Mouse (Mus musculus) urinary bladder, adult 18-20 months (tissue): ENCODE measurements at regions not wholly inside any gene's neighbourhood (a gene's known extent, or its start where the extent isn't known, plus 50 kb on each side); places are given as distances from the start of the nearest gene placed in this dataset.
A peak's percentile ranks its signal among the peaks of the same experiment; 100 is the strongest.

Experiments
- DNase-seq, 2 experiments: peaks; one replicate each; pipeline ENCODE4 v3.0.0; 2022; ENCODE audit warnings: low spot score in 2 of 2, mixed read lengths in 2 of 2

DNA sequence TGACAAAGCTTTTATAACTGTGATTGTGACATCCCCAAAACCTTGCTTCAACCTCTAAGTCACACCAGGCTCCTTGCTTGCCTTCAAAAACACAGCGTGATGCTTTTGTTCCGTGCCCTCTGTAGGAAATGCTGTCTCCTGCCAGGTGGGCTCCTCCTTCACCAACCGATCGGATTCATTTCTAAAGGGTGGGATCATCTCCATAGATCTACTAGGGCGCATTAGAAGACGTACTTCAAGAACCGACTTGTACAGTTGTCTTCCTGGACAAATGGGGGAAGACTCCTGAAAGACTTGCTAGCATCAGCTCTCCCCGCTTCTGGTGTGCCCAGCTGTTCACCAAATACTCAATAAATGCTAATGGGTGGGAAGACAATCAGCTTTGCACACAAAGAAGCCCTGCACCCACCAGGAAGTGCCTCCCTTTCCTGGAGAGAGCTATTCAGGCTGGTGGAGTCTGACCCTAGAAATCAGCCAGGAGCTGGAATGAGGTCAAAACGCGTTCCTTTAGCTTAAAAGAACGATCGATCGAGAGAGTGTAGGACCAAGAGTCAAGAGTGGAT lies 53.0 kb downstream of the Hoxa1 start:
- no peak for DNase-seq

DNA sequence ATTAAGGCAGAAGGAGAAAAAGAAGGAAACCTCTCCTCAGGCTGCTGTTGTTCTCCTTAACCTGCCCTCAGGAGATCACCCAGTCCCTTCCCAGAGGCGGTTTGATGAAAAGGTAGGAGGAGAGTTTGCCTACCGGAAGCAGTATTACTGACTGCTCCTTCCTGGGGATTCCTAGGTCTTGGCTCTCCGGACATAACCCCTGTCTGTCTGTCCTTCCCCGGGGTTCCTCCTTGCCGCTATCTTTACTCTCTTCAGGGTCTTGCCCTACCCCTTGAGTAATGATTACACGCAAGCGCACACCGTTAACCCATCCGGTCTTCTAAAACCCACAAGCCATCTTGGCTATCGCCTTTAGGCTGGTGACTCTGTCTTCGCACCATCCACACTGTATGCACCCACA lies 54.0 kb downstream of the Hoxa1 start:
- DNase-seq, result no peak

DNA sequence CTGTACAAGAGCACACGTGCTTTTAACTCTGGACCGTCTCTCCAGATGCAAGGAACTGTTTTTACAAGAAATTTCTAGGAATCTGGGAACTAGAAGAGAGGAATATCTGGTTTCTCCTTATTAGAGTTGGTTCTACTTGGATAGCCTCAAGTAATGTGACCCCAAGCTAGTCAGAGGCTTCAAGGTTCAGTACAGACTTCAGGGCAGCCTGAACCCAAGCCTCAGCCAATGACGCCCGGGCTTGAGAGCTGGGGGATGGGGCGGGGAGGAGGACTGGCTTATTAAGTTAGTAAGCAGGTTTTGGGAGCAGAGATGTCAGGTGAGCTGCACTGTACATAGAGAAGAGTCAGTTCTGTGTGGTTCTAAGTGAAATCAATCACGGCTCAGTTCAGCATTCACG lies 54.5 kb downstream of the Hoxa1 start:
- no peak for DNase-seq

DNA sequence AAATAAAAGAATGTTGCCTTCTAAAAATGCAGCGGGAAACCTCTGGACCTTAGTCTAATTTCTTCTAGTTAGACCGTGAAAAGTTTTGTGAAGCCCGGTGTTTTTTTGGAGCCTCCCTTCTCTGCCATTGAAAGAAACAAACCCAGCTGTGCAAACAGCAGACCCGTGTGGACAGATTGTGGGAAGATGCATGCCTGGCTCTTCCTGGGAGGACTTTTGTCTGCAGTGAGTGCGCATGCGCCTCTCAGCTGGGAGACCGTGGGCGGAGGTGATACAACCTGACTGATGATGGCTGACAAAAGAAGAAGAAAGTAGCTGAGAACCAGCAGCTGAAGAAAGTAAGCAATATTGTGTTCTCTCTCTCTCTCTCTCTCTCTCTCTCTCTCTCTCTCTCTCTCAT lies 55.4 kb downstream of the Hoxa1 start:
- no peak for DNase-seq

DNA sequence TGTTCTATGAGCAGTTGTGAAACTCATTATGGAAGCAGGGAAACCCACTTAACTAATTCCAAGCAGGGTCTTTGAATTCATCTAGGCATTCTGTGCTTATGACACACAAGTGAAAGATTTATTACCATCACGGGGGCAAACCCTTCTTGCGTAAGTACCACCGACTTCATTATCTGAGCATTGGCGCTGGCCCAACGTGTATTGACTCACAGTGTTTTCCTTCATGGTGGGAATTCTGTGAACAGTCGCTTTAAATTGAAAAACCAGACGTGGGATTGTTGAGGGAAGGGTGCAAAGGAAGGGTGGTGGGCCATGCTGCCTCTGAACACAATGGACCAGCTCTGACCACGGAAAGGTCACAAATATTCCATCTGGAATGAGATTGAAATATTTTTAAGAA lies 55.9 kb downstream of the Hoxa1 start:
- DNase-seq, result no peak

DNA sequence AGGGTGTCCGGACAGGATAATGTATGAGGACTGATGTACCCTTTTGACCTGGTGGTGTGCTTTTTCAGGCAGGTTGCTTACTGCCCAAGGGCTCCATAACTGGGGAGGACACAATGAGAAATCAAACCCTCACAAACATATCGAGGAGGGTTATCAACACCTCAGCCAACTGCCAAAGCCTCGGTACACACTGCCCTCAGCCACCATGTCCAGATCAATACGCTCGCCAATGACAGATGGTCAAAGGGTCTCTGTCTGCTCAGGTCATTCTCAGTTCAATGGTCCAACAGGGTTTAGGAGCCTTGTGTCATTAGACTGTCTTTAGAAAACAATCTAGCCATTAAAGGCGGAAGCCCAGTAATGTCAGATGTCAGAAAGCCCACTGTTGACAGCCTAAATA lies 56.9 kb downstream of the Hoxa1 start:
- DNase-seq, result no peak

DNA sequence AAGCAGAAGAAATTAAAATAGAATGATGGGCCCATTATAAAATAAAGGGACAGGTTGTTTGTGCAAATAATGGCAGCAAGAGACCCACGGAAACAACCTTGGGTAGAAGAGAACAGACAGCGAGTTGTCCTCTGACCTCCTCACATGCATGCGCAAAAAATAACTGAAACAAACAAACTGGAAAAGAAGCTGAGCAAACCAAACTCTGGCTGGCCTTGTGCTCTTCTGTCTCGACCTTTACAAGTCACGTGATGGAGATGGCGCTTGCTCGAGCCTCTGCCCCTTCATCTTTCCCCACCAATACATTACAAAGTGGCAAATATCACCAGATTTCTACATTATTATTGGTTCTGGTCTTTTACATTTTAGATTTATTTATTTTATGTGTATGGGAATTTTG lies 59.3 kb downstream of the Hoxa1 start:
- DNase-seq, result no peak

DNA sequence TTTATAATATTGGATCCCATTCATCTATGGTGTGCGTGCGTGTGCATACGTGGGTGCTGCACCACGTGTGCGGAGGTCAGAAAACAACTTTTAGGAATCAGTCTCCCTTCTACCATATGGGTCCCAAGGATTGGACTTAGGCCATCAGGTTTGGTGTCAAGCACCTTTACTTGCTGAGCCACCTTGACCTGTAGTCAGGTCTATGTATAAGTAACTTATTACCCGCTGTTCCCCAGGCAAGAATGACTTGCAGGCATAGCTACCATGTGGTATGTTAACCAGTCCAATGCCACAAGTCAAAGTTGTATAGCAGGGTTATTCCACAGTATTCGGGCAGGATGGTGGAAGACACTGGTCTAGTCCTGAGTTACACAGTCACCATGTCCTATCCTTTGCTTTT lies 62.5 kb downstream of the Hoxa1 start:
- no peak for DNase-seq

DNA sequence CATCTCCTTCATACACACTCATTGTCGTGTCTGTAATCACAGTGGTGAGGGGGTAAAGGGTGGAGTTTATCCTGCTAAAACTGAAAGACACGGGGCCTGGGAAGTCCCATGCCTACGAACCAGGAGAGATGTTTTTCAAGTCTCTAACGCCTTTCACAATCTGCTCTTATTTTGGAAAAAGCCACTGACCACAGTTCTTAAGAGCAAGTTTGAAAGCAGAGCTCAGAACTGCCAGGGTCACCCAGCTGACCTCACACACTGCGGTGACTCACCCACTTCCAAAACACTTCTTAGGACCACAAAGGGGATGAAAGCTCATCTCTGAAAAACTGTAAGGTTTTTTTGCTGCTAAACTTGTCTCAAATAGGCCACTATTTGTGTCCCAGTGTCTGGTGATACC lies 66.7 kb downstream of the Hoxa1 start:
- no peak for DNase-seq

DNA sequence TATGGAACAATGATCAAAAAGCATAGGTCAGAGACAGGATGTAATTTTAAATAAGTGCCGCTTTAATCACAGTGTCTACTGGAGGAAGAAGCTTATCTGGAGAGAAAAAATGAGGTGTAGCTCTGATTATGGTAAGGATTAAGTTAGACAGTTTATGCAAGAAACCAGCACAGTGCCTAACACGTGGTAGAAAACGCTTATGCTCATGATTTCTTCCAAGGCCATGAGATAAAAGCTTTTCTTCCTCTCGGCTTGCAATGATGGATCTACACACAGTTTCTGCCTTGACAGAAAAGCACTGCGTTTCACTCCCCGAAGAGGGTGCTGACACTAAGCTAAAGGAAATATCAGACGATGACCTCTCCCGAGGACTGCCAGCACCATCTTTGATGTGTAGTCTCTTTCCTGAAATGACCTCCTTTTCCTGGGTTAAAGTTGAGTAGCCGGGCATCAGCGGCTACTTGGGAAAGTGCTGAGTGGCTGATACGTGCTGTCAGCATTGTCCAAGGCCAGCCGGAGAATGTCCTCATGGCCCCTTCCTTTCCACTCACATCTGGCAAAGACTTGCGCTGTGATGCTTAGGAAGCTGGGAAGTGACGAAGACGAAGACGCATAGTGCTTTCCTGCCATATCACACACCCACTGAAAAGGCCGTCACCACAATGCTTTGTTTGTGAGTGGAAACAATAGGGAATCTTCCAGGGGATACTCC lies 72.0 kb downstream of the Hoxa1 start:
- no peak for DNase-seq

DNA sequence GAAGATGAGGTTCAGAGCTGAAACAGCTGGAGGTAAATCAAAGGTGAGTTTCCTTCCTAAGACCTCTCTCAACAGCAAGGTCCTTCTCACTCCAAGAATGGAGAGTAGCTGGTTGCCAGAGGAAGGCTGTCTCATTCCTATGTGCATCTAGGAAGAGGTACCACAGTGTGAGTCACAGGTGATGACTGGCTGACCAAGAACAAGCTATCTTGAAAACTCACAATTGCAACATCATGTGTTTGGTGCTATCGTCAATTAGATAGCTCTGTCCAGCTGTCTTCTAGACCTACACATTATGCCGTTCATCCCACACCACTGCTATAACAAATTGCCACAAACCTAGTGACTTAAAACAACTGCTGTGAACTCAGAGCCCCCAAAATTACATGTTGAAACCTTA lies 72.3 kb upstream of the Skap2 start:
- no peak for DNase-seq

DNA sequence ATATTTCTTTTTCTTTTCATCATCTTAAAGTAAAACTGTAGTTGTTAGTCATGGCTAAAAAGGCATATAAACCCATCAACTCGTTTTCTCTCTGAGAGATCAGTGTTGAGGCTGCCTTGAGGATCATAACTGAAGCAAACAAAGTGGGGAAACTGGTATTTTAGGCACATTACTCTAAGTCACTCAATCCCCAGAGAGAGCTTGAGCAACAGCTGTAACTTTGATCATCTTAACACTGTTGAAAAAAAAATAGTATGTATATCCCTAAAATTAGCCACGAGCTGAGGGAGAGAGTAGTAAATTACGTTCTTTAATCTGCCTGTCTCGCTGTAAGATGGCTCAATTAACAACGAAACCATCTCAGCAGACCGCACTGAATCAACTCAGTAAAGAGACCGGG lies 67.2 kb upstream of the Skap2 start:
- DNase-seq, result no peak

DNA sequence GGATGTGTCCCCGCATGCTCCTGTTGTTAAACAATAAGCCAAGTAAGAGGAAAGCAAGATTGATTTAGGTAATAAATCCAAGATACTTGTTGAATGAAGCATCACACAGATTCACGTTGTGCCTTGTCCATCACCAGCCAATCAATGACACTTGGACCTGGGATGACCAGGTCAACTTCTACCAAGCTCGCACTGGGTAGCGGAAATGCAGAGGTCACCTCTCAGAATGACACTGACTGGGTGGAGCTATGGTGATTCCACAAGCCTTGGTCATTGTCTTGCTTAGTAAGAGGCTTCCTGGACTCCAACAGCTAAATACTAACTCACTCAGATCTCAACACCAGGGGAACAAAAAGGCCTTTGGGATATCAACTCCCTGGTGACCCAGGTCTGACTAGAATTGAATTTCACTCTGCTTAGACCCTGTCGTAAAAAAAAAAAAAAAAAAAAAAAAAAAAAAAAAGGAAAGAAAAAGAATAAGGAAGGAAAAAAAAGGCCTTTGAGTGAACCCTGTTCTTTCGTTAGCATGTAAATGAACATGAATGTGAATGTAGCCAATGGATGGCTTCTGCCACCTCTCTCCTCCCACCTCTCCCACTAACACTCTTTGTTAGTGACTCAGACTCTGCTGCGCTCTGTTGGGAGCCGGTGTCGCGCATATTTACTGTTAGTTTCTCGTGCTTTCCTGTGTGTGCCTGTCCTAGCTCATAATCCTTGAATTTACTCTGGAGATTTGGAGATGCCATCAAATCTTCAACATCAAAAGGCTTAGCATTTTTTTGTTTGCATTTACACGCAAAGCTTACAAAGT lies 66.4 kb upstream of the Skap2 start:
- no peak for DNase-seq

DNA sequence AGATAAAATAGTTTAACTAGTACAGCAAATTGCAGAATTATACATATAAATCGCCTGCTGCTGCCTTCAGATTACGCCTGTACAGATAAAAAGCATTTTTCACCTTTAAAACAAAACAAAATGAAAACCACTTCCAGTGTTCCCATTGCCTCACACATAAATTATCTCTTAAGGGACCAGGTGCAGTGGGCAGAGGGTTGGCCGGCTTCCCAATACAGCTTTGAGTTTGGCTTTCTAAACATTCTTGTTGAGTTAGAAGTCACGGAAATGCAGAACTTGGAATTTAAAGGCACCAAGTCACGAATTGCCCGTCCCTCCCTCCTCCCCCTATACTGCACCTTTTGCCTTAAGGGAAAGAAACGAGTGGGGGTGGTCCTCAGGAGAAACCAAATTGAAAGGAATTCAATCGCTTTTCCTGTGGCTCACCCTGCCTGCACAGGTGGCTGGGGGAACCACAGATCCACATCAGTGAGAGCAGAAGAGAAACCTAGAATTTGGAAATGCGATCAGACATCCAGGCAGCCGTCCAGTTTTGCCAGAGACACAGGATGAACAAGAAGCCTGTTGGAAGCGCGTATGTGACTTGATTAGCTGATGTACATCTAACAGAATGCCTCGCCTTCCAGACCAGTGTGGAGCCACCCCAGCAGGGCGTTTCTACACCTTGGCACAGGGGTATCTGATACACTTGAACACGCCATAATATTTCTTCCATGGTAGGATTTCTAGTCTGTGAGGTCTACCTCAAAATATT lies 64.0 kb upstream of the Skap2 start:
- DNase-seq, result no peak

DNA sequence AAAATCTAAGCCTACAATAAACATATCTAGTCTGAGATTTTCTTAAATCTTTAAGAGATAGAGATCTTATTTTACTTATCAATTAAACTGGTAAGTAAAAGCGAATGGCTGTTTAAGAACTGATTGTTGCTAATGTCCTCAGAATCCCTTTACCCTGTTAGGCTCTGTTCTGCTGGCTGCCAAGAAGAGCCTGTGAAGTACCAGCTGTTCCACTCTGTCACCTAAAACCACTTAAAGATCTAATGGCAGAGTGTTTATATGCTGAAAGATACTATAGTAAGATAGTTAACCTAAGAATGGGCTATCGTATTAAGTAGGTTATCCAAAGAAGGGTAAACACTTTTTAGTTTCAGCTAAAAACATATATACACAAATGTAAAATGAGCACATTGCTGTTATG lies 62.6 kb upstream of the Skap2 start:
- no peak for DNase-seq

DNA sequence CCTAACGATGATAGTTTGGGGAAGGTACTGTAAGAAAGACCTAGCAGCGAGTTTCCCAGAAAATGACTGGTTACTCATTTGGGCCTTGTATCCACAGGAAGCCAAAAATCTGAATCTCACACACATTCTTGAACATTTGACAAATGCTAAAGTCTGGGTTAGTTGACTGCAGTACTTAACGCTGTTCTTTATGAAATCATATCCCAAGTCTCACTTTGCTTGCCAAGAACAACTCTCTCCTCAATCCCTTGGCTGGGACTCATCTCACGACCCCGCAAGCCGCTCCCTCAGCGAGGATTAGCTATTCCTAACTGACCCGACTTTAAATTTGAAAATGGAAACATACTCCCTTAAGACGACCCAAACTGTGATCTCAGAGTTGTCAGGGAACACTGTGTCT lies 54.8 kb upstream of the Skap2 start:
- DNase-seq, result no peak

DNA sequence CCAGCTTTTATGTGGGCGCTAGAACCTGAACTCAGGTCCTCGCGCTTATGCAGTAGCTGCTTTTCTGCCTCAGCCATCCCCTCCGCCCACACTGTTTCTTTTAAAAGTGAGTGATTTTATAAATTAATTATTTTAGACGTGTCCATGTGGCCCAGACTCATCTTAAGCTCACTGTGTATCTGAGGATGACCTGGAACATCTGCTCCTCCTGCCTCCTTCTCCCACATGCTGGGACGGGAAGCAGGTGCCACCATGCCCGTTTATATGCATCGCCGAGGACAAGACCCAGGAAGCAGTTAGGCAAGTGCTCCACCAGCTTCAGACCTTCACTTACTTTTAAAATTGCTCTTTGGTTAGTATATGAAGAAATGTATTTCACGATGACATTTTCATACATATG lies 53.3 kb upstream of the Skap2 start:
- DNase-seq, result no peak

DNA sequence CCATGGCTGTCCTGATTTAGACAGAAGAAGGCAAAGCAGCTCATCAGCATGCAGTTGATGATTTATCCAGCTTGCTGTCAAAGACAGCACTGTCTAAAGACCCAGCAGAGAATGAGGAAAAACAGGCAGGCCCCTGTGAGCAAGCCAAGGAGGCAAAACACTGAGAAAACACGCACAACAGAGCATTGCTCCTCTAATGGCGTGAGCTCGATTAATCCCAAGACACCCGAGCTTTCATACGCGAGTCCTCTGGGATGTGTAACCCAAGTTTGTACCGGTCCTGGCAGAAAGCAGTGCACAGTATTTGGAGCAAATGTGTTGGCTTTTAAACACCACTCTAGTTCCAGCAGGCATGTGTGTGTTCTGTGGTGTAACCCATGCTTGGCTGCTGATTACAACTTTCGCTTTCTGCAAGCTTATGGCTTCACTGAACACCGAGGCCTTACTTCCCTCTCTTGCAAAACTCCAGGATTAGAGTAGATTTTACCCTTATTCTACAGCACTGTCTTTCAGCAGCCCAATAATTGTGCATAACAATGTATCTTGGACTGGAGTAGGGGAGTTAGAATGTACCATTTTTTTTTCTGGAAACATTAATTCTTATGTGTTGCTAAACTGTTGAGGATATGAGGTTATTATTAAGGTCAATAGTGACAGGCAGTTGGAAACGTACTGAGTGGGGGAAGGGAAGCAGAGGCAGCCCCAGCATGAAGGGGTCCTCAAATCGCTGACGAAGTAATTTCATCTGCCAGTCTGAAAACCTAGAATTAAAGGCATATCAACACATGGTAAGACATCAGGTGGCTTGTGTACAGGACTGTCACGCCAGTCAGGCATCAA lies 52.0 kb upstream of the Skap2 start:
- DNase-seq, result peak in 1 of 2 experiments; percentile 13
